Mouse (Mus musculus) urinary bladder, adult 18-20 months (tissue): Measurements from ENCODE around the gene Arhgef38.

Source experiments
- DNase-seq, 2 experiments: peaks; one replicate each; pipeline ENCODE4 v3.0.0; 2022; ENCODE audit warnings: low spot score in 2 of 2, mixed read lengths in 2 of 2

The Arhgef38 gene

GRCm38 (mm10) chr3:133165130-133165529 is 69.6 kb downstream of the Arhgef38 start:
- DNase-seq: no peak

- DNase-seq: no peak
Measured at GRCm38 (mm10) chr3:133163913-133164406, 70.8 kb downstream of the Arhgef38 start.

- DNase-seq: no peak
Measured at GRCm38 (mm10) chr3:133163174-133163573, 71.6 kb downstream of the Arhgef38 start.

- DNase-seq: no peak
Measured at GRCm38 (mm10) chr3:133161407-133161806, 73.3 kb downstream of the Arhgef38 start.

- DNase-seq: no peak
Measured at GRCm38 (mm10) chr3:133158260-133158659, 76.5 kb downstream of the Arhgef38 start.

GRCm38 (mm10) chr3:133154683-133155082 is 80.1 kb downstream of the Arhgef38 start:
- DNase-seq: no peak

- no peak for DNase-seq
Measured at GRCm38 (mm10) chr3:133153629-133154028, 81.1 kb downstream of the Arhgef38 start.

- DNase-seq: no peak
Measured at GRCm38 (mm10) chr3:133152831-133153230, 81.9 kb downstream of the Arhgef38 start.

- no peak for DNase-seq
Measured at GRCm38 (mm10) chr3:133151629-133152028, 83.1 kb downstream of the Arhgef38 start.

GRCm38 (mm10) chr3:133144511-133145147 is 90.1 kb downstream of the Arhgef38 start:
- DNase-seq: no peak

- DNase-seq: no peak
Measured at GRCm38 (mm10) chr3:133141877-133142276, 92.9 kb downstream of the Arhgef38 start.

GRCm38 (mm10) chr3:133132611-133133010 is 102.1 kb downstream of the Arhgef38 start:
- no peak for DNase-seq

GRCm38 (mm10) chr3:133131372-133131771 is 103.4 kb downstream of the Arhgef38 start:
- DNase-seq: no peak

- DNase-seq: no peak
Measured at GRCm38 (mm10) chr3:133113281-133113680, 121.5 kb downstream of the Arhgef38 start.

GRCm38 (mm10) chr3:133111741-133112140 is 123.0 kb downstream of the Arhgef38 start:
- DNase-seq: no peak

GRCm38 (mm10) chr3:133109844-133110243 is 124.9 kb downstream of the Arhgef38 start:
- DNase-seq: no peak

- no peak for DNase-seq
Measured at GRCm38 (mm10) chr3:133108731-133109130, 126.0 kb downstream of the Arhgef38 start.

- no peak for DNase-seq
Measured at GRCm38 (mm10) chr3:133104436-133104835, 130.3 kb downstream of the Arhgef38 start.

- DNase-seq: no peak
Measured at GRCm38 (mm10) chr3:133103768-133104167, 131.0 kb downstream of the Arhgef38 start.

- no peak for DNase-seq
Measured at GRCm38 (mm10) chr3:133098909-133099308, 135.8 kb downstream of the Arhgef38 start.

GRCm38 (mm10) chr3:133098336-133098735 is 136.4 kb downstream of the Arhgef38 start:
- no peak for DNase-seq

GRCm38 (mm10) chr3:133097936-133098335 is 136.8 kb downstream of the Arhgef38 start:
- no peak for DNase-seq

GRCm38 (mm10) chr3:133094305-133094704 is 140.4 kb downstream of the Arhgef38 start:
- no peak for DNase-seq

GRCm38 (mm10) chr3:133092936-133093335 is 141.8 kb downstream of the Arhgef38 start:
- no peak for DNase-seq
